Mouse (Mus musculus) mouse embryonic stem cell (cell line): ENCODE results near the gene Myom1.
"Not testable (repeated sequence)": the region's sequence is repeated elsewhere in the genome, so short reads cannot be mapped to it uniquely, and the experiment has no call there.

Experiments used
- in situ Hi-C, 2 experiments: fragments of 300-500 bp; cut with MboI; formaldehyde crosslinking; loops; 1 replicate in 1 of 2; 3 replicates in 1 of 2; pipeline ENCODE4 v1.14.3; 2019 to 2020; ENCODE audit warnings: low sequenced_read_pairs in 2 of 2, low pct_unique_long_range_greater_than_20kb in 1 of 2, mixed read lengths in 1 of 2; ENCODE audit not compliant: unreplicated experiment in 1 of 2

Gene Myom1

DNA sequence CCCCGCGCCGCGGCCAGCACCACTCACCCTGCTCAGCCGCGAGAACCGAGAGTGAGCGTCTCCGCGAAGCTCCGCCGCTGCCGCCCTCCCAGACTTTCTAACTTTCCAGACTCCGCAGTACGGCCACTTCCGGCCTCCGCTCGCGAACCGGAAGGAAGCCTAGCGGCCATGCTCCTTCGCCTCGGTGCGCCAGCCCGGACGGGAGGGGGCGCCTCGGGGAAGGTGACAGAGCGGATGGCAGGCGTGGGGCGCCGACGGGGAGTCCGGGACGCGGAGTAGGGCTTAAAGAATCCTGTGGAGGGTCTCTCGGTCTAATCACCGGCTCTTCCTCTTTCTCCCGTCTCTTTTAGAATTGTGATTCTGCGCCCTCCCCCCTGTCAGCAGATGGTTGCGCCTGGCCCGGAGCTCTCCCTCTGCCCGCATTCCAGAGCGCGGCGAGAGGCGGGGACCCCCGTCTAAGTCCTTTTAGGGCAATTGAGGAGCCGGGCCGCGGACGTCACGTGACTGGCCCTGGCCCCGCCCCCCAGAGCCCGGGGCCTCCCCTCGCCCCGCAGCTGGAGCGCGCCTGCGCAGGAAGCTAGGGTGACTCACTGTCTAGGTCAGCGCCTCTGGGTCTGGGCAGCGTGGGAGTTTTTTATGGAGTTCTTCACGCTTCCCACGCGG lies at the start of gene Myom1:
Gene Myom1 (plus strand): TSS at position 553 of the 663 bp plus-strand sequence.
- in situ Hi-C loops, result no loop called here

- in situ Hi-C loops, result not testable (repeated sequence)
Measured at GRCm38 (mm10) chr17:70963546-70963945, 38.9 kb upstream of the Myom1 start.

- in situ Hi-C loops, result no loop called here
Measured at GRCm38 (mm10) chr17:70965281-70965680, 37.2 kb upstream of the Myom1 start.

- in situ Hi-C loops, result no loop called here
Measured at GRCm38 (mm10) chr17:70966126-70966525, 36.3 kb upstream of the Myom1 start.

DNA sequence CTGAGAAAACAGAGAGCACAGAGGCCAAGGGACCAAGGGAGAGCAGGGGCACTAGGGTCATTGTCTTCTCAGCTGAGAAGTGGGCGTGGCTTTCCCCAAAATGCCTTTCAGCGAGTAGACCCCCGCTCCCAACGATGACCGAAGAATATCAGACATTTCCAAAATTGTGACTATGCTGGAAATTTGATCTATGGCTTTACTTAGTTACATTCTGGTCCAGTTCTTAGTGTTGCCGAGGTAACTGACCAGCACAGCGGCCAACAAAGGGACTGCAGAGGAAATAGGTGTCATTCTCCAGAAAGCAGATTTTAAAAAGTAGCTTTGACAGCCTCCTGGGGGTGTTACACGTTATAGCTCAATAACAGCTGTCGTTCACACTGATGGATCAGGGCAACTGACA lies 35.2 kb upstream of the Myom1 start:
- in situ Hi-C loops, result no loop called here

GRCm38 (mm10) chr17:70967646-70968045 lies 34.8 kb upstream of the Myom1 start:
- in situ Hi-C loops, result no loop called here

DNA sequence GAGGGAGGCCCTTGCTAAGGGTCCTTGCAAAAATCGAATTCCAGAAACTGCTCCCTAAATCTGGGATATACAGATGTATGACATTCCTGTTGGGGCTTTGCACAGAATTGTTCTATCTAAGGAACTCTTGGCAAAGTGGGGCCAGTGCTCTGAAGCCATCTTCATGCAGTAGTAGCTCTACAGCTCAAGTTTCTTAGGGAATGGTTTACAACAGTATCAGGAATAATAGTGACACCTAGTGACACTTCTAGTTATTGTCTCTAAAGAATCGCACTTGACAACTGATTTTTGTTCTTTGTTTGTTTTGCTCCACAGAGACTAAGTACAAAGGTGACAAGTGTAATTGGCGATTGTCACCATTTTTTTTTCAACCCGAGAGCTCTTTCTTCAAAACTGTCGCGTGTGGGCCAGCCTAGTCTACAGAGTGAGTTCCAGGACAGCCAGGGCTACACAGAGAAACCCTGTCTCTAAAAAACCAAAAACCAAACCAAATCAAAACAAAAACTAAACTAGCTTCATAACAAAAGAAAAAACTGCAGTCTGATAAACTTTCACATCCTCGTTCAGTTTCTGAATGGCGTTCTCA lies 33.7 kb upstream of the Myom1 start:
- in situ Hi-C loops, result no loop called here

- in situ Hi-C loops, result loop anchor here in 1 of 2 experiments (10.0 kb wide), 1 partner anchor 266 kb away; no protein-coding TSS in a partner anchor
Measured at GRCm38 (mm10) chr17:70971206-70971605, 31.2 kb upstream of the Myom1 start.

GRCm38 (mm10) chr17:70973398-70973797 lies 29.0 kb upstream of the Myom1 start:
- in situ Hi-C loops, result loop anchor here in 1 of 2 experiments (10.0 kb wide), 1 partner anchor 269 kb away; no protein-coding TSS in a partner anchor

DNA sequence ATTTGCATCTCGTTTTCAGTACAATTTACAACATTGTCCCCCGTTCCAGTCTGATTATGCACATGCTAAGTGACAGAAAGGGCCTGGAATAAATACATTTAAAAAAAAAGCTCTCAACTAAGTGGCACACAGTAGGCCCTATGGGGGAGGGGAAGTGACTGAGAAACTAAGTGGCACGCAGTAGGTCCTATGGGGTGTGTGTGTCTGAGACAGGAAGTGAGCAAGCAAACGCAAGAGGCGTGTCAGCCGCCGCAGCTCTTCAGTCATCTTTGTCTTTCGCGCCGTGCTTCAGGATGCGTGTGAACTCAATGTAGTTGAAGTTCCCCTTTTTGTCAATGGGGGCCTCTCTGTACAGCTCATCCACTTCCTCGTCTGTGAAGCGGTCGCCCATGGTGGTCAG lies 28.4 kb upstream of the Myom1 start:
- in situ Hi-C loops, result loop anchor here in 1 of 2 experiments (10.0 kb wide), 1 partner anchor 269 kb away; no protein-coding TSS in a partner anchor

- in situ Hi-C loops, result loop anchor here in 1 of 2 experiments (10.0 kb wide), 1 partner anchor 273 kb away; no protein-coding TSS in a partner anchor
Measured at GRCm38 (mm10) chr17:70977799-70978198, 24.6 kb upstream of the Myom1 start.

DNA sequence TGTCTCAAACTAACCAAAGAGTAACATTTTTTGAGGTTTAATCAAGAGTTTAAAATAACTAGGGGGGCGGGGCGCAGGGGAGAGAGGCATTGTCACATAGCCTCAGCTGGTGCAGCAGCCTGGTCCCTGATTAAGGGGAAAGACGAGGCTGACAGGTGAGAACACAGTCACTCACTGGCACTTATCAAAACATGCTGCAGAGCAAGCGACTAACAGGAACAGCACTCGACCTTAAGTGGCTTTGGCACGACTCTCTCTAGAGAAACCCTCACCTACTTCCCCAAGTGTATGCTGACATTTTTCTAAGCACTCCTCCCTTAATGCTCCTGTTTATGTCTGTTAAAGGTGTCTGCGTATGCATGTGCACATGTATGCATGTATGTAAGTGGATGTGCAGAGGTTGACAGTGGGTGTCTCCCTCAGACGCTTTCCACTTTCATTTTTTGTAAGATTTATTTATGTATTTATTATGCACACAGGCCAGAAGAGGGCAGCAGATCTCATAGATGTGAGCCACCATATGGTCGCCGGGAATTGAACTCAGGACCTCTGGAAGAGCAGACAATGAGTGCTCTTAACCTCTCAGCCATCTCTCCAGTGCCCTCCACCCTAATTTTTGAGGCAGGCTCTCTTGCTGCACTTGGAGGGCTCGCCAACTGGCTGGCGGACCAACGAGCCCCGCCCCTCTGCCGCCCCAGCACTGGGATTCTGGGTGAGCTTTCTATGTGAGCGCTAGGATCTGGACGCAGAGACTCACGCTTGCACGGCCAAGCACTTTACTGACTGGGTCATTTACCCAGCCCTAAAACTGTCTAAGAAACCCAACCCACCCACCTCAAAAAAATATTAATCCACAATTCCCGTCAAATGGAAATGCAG lies 22.8 kb upstream of the Myom1 start:
- in situ Hi-C loops, result loop anchor here in 1 of 2 experiments (10.0 kb wide), 1 partner anchor 275 kb away; no protein-coding TSS in a partner anchor

DNA sequence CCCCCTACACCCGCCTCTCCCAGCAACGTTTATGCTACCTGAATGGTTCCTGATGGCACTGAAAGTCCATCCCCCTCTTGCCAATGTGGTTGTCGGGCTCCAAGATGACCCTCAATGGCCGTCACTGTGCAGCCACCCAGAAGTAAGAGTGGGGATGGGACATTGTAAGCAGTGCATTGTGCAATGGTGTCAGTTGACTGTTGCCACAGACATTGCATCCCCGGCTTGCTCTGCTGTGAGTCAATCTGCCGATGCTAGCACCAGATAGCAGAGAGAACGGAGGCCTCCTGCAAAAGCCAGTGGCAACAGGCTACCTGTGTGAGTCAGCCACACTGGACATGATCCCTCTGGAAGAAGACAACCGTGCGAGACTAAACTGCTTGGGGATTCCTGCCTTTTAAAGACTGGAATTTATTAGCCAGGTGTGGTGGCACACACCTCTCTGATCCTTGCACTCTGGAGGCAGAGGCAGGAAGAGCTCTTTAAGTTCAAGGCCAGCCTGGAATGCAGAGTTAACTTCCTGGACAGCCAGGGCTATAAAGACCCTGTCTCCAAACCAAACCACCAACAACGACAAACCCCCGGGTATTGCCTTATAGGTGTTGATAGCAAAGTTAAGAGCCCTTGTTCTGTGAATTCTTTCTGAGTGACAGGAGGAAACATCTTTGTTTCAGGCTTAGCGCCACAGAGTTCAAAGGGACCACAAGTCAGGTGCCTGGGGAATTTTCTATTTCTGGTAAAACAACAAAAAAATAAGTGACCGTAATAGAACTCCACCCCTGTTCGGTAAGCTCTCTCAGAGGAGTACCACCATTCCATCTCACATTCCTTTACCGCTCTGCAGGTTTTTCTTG lies 16.7 kb upstream of the Myom1 start:
- in situ Hi-C loops, result no loop called here

DNA sequence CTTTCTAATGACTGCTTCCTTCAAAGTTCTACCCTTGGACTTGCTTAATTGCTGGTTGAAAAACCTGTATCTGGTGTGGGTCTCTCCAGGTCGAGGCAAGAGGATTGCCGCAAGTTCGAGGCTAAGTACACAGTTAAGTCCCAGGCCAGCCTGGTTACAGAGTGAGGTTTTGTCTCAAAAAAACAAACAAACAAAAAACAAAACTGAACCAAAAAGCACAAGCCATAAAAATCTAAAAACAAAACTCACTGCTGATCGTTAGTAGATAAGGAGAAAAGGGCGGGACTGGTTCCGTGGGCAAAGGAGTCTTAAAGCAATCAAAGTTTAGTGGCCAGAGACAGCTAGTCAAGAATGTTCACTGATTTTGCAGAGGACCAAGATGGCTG lies 16.1 kb upstream of the Myom1 start:
- in situ Hi-C loops, result no loop called here

DNA sequence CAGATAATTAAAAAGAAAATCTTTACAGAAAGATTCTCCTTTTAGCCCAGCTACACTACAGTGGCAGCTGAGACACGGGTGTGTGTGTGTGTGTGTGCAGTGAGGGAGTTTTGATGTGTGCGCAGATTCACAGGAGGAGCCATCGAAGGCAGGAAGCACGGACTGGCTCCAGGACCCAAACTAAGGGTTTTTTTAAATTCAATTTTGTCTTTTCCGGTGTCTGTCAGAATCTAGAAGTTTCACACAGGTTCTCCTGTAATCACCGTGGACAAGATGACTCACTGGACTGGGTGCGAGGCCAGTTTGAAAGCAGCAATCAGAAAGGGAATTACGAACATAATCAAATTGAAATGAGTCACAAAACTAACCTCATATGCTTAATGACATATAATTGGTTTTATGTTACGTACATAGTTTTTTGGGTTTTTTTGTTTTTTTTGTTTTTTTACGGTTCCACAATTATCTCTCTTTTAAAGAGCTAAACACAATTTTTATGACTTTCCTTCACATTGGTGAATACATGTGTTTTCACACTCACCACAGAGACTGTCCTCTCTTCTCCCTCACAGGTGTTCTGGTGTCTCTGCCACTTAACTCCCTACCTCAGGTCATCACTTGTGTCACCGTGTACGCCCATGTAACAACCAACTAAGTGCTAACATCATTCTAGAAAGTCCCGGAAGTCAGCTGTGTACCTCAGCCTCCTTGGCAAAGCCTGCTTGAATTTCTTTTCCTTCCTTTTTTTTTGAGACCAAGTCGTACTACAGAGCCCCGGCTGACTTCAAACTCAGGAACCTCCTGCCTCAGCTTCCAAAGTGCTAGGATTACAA lies 15.4 kb upstream of the Myom1 start:
- in situ Hi-C loops, result no loop called here

- in situ Hi-C loops, result no loop called here
Measured at GRCm38 (mm10) chr17:70988337-70988767, 14.1 kb upstream of the Myom1 start.

- in situ Hi-C loops, result no loop called here
Measured at GRCm38 (mm10) chr17:70989430-70989829, 13.0 kb upstream of the Myom1 start.
